17 mouse cellular contexts compared by ENCODE assay signal in the genomic region with DNA sequence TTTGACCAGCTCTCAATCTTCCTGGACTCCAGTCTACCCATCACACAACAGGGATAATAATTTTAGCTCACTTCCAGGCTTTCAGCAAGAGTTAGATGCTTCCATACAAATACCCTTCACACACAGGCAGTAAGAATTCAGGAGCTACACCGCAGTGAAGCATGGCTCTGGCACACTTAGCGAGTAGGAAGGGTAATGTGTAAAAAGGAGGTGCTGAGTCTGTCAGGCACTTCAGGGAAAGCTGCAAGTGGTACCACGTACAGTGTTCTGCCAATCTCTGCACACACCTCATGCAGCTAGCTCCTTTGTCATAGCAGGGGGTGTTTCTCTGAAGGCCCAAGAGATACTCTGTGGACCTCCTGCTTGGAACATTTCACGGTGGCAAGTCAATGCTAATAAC. TPM values are rescaled to one million over a fixed set of nuclear protein-coding genes. Genes with fewer than 3 reads are reported as not detected.
"Had no signal": no experiment of that assay in that cellular context is flagged by ENCODE, and none has a peak within 500 bp of the region (broad histone marks: within the 10 kb centered on the region; RNA-seq: fewer than 3 reads in every experiment).

No protein-coding gene starts in this region.

- H3K27ac ChIP-seq: lung, embryonic 15.5 days; macrophage; midbrain, embryonic 13.5 days; midbrain, embryonic 15.5 days; neural tube, embryonic 12.5 days; stomach, embryonic 15.5 days; stomach, postnatal 0 days had no signal

- H3K4me3 ChIP-seq: lung, embryonic 15.5 days; megakaryocyte, embryonic 14.5 days; midbrain, embryonic 13.5 days; midbrain, embryonic 15.5 days; neural tube, embryonic 12.5 days; stomach, embryonic 15.5 days had no signal

- H3K4me1 ChIP-seq: lung, embryonic 15.5 days; neural tube, embryonic 12.5 days; stomach, embryonic 15.5 days had no signal

- H3K9me3 ChIP-seq: lung, embryonic 15.5 days; megakaryocyte, embryonic 14.5 days; midbrain, embryonic 13.5 days; midbrain, embryonic 15.5 days; neural tube, embryonic 12.5 days; stomach, embryonic 15.5 days had no signal

- H3K36me3 ChIP-seq: lung, embryonic 15.5 days; midbrain, embryonic 13.5 days; midbrain, embryonic 15.5 days; neural tube, embryonic 12.5 days; stomach, embryonic 15.5 days had no signal

- DNase-seq: liver, postnatal 0 days; lung, adult 2 months; lung, postnatal 14 days; lung, postnatal 36 days; thymus, adult 2 months; thymus, postnatal 25 days; thymus, postnatal 4 days had no signal

- H3K27me3 ChIP-seq: lung, embryonic 15.5 days; midbrain, embryonic 13.5 days; midbrain, embryonic 15.5 days; neural tube, embryonic 12.5 days; stomach, embryonic 15.5 days had no signal

RNA-seq across cellular contexts. Expression of a gene that starts 12.7 kb away (rescaled TPM):
- total RNA-seq: monocyte, adult 5-6 weeks; neutrophil, adult 5-6 weeks had no signal
